Mouse (Mus musculus) layer of hippocampus, adult 9-11 months (tissue): ENCODE data around the gene Zfp667.
"Not testable (repeated sequence)": the region's sequence is repeated elsewhere in the genome, so short reads cannot be mapped to it uniquely, and the experiment has no call there.

ENCODE experiments used
- DNase-seq: peaks from one replicate; pipeline ENCODE4 v3.0.0; 2022

Zfp667 gene

DNA sequence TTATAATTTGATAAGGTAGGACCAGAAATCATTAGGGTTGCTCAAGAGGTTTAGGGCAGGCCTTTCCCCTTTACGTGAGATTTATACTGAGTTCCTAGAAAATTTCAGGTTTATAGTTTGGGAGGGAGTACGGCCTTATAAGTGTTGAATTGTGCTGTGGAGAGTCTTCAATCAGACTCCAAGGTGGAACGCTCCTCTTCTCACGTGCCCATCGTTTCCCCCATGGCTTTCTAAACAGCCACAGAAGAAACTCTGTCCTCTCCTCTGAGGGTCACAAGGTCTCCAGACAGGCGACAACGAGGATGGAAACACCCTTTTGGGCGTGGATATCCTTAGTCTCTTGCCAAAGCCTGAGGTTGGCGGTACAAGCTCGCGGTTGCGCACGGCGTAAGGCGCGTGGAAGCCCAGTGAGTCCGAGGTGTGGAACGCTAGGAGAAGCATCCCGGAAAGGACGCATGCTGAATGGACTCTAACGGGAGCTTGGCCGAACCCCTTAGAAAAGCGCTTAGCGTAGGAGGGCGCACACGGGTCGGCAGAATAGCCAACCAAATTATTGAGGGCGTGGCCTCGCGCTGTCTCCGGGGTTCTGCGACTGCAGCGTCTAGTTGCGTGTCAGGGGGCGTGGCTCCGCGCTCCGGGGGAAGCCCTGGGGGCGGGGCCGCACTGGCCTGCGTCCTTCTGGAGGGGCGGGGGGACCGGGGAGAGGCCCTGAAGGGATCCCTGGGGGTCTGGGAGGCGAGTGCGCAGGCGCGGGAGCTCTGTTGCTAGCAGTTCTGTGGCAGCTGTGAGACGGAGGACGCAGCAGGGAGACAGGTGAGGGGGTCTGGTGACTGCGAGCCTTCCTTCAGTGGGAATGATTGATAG lies at the start of gene Zfp667:
TSS of gene Zfp667 (plus strand) at position 738 of the 864 bp plus-strand sequence.
- DNase-seq, result peak; percentile 98

DNA sequence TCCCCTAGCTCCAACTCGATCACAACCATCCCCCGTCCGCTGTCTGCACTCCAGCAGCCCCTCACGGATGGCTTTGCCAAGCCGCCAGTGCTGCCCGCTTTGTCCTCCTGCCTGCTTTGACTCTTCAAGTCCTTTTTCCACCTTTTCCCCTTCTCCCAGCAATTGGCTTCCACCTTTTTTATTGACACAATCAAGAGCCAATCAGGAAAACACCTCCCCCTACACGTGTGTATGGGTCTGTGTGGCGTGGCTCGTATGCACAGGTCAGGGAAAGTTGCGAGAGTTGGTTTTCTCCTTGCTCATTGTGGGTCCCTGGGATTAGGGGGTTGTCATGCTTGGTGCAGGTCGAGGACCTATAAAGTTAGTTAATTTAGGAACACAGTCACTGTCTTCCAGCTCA lies 46.6 kb upstream of the Zfp667 start:
- DNase-seq, result no peak

DNA sequence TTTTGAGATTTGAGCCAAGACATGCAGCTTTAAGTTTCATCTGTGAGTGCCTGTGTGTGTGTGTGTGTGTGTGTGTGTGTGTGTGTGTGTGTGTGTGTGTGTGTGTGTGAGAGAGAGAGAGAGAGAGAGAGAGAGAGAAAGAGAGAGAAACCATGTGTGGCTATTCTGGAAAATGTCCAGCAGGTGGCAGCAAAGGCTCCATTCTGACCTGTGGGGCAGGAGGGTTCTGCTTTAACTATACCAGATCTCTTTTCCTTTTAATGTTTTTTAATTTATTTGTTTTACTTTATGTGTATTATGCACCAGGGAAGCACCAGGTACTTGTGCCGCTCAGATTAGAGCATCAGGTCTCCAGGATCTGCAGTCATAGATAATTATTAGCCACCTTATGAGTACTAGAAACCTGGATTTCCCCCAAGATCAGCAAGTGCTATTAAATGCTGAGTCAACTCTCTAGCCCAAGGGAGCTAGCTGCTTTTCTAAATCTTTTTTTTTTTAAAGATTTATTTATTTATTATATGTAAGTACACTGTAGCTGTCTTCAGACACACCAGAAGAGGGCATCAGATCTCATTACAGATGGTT lies 45.4 kb upstream of the Zfp667 start:
- peak; percentile 9 for DNase-seq

GRCm38 (mm10) chr7:6244361-6245292 lies 41.8 kb upstream of the Zfp667 start:
- no peak for DNase-seq

DNA sequence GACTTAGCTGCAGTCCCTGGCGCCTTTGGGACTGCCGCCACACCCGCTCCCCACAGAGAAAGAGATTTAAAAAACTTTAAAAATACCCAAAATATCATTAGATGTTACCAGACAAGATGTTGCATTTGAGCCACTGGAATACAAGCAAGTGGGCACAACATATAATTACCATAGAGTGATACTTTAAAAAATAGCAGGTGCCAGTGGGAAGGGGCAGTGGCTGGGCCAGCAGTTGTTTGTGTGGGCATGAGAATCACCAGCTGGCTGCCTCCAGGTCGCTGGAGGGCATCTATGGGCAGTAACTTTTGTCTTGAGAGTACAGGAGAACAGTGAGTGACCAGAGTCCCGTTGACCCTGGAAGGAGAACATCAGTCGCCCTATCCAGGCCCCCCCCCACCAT lies 34.0 kb upstream of the Zfp667 start, which contains the start of gene Epp13:
TSS of gene Epp13 (plus strand) at position 301 of the 400 bp plus-strand sequence.
- DNase-seq, result no peak

DNA sequence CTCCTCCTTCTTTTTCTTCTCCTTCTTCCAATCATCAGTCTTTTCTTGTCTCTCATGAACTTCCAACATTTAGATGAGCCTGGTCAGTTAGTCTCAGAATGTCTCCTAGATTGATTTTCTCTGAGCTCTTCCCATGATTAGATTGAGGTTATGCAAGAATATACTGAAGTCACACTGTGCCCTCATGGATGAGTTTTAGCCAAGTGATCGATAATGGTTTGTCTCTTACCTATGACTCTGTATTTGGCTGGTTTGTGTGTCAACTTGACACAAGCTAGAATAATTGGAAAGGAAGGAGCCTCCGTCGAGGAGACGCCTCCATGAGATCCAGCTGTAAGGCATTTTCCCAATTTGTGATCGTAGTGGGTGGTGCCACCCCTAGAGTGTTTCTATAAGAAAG lies 31.9 kb upstream of the Zfp667 start:
- no peak for DNase-seq

- DNase-seq, result no peak
These were observed 29.0 kb upstream of the Zfp667 start for GRCm38 (mm10) chr7:6257386-6257785.

GRCm38 (mm10) chr7:6258232-6259220 lies 27.9 kb upstream of the Zfp667 start:
- no peak for DNase-seq

- not testable (repeated sequence) for DNase-seq
These were observed 26.4 kb upstream of the Zfp667 start for GRCm38 (mm10) chr7:6260004-6260403.

DNA sequence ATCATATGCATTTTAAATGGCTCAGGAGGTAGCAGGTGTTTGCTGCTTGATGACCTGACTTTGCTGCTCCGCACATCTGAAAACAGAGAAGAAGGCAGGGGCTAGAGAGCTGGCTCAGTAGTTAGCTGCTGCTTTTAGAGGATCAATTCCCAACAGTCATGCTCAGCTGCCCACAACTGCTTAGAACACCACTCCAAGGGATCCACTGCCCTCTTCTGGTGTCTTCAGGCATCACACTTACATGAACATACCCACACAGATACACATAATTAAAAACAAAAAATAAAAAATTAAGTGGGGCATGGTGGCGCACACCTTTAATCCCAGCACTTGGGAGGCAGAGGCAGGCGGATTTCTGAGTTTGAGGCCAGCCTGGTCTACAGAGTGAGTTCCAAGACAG lies 24.3 kb upstream of the Zfp667 start:
- DNase-seq, result no peak

GRCm38 (mm10) chr7:6262984-6263383 lies 23.4 kb upstream of the Zfp667 start:
- no peak for DNase-seq

DNA sequence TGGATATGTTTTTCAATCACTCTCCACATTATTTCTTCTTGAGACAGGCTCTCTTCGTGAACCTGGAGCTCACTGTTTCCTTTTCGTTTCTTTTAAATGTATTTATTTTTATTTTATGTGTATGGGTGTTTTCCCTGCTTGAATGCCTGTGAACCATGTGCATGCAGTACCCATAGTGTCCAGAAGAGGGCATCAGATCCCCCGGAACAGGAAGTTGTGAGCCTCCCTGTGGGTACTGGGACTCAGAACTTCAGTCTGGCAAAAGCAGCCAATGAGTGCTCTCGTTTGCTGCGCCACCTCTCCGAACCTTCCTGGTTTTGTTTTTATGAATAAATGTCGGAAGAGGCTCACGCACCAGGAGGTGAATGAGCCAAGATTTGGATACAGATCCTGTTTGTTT lies 20.7 kb upstream of the Zfp667 start:
- no peak for DNase-seq

GRCm38 (mm10) chr7:6277906-6278305 lies 8.5 kb upstream of the Zfp667 start:
- no peak for DNase-seq

DNA sequence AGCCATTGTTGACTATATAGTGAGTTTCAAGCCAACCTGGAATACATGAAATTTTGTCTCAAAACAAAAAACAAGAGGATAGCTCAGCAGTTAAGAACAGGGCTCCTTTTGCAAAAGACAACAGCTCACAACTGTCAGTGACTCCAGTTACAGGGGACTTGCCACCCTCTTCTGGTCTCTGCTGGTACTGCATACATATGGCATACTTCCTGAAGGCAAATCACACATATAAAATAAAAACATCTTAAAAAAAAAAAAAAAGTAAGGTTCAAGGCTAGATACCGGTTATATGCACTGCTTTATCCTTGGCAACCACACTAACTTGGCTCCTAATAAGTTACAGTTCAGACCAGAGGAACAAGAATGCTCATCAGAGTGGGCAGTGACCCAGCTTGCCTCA lies 3.6 kb upstream of the Zfp667 start:
- peak; percentile 69 for DNase-seq

DNA sequence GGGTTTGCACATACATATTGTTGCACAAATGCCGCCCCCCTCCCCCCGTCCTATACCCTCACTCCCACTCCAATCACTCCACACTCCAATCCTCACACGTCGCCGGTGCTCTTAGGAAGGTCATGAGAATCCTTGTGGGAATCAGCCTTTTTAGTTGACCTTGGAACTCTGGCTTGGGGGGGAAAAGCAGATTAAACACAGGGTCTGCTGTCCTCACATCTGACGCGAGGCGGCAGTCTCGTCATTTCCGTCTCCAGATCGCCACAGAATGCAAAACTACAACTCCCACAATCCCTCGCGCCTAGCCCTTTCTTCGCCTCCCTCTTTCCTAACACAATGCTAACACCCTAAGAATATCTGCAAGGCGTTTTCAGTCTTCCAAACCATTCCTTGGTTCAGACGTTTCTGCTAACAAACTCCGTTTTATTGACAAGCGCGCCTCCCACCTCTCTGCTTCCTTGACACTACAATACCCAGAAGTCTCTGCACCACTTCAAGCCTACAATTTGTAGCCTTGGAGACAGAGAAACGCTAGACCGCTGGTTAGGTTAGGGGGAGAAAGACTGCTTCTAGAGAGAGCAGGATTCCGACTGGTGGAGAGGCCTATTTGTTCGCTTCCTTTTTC lies 2.8 kb upstream of the Zfp667 start:
- DNase-seq, result peak; percentile 87

DNA sequence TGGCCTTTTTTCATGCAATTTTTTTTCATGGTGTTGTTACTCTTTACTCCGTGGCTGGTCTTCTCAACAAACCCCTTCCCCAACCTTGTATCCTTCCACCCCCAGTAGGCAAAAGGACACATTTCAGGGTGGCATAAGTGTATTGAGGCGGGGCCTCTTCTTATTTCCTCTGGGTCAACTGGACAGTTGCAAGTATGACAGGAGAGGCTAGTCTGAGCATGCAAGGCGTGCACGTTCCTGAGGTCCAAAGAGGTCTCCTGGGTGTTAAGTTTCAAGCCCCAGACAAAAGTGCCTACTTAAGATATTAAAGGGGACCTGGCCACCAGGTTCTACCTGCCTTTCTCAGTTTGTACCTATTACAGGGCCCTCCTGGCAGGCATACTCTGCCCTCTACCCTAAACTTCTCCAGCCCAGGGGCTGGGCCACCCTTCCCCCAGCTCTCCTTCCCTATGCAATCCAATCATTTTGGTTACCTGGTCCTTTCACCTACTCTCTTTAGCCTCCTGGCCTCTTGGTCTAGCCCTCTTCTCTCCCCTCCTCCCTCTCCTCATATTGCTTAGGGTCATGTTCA lies 1.9 kb upstream of the Zfp667 start:
- no peak for DNase-seq

GRCm38 (mm10) chr7:6285366-6285765 lies 1.0 kb upstream of the Zfp667 start:
- no peak for DNase-seq

DNA sequence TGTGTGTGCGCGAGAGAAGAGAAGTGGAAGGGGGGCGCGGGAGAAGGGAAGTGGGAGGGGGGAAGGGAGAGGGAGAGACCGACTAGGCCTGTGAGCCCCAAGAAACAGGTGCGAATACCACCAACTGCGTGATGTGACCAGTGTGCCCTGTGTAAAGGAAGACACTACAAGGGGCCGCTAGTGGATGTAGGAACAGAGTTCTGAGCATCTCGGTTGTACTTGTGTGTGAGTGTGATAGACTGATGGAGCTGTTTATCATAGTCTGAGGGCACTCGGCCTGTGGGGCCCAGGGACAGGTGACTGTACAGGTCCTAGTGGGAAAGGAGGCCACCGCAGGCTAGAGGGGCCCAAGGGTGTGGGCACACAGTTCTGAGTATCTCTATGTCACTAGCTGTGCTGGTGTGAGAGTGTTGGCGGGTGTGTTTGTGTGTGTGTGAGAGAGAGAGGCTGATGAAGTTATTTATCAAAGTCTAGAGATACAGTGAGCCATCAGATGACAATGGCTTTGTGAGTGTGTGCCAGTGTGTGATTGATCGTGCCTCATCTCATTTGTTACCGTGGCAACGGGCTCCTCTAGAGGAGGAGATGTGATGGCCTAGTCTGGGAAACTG lies 647 bp downstream of the Zfp667 start:
- DNase-seq, result peak; percentile 70

DNA sequence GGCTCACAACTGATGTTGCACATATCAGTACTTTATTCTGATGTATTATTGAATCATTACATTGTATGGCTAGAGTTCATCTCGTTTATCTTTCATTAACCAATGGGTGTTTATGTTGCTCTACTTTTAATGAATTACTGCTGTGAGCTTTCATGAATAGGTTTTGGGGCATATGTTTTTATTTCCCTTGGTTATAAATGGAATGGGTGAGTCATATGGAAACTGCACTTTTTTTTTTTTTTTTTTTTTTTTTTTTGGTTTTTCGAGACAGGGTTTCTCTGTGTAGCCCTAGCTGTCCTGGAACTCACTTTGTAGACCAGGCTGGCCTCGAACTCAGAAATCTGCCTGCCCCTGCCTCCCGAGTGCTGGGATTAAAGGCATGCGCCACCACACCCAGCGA lies 4.7 kb downstream of the Zfp667 start:
- DNase-seq, result not testable (repeated sequence)

- not testable (repeated sequence) for DNase-seq
These were observed 14.4 kb downstream of the Zfp667 start for GRCm38 (mm10) chr7:6300796-6301195.
